9 mouse cellular contexts compared by ENCODE assay signal in genomic region chr15:27189699-27190098, GRCm38 (mm10).
DNase-seq lines count a peak whose midpoint lies in the region; ATAC-seq and TF ChIP-seq lines count a peak whose summit lies in the region.
"Had no signal": no experiment of that assay in that cellular context is flagged by ENCODE, and none has a peak within 500 bp of the region (broad histone marks: within the 10 kb centered on the region; RNA-seq: fewer than 3 reads in every experiment).

No protein-coding gene starts in this region.

- 29% methylated on average over 4 of the region's 4 CpGs for WGBS in lung, embryonic 14.5 days

- no peak overlapping the region for H3K27ac ChIP-seq in ES-E14 (ENCODE audit: insufficient read depth, low read depth, low read length, poor library complexity, severe bottlenecking)
- H3K27ac ChIP-seq in lung, embryonic 14.5 days (ENCODE audit: low read depth): no peak overlapping the region
- H3K27ac ChIP-seq: embryonic facial prominence, embryonic 13.5 days had no signal

- no peaks in the 10 kb centered on the region for H3K36me3 ChIP-seq in ES-E14 (ENCODE audit: control insufficient read depth, insufficient read depth, low read length, poor library complexity, severe bottlenecking)
- H3K36me3 ChIP-seq in lung, embryonic 14.5 days (ENCODE audit: insufficient read depth): no peaks in the 10 kb centered on the region
- H3K36me3 ChIP-seq: embryonic facial prominence, embryonic 13.5 days had no signal

- H3K4me2 ChIP-seq in lung, embryonic 14.5 days: no peak overlapping the region
- H3K4me2 ChIP-seq: embryonic facial prominence, embryonic 13.5 days had no signal

- H3K4me1 ChIP-seq in ES-E14 (ENCODE audit: control insufficient read depth in 2 of 2, insufficient read depth in 2 of 2, low read length in 2 of 2, poor library complexity in 1 of 2): no peaks in the 10 kb centered on the region
- no peaks in the 10 kb centered on the region for H3K4me1 ChIP-seq in lung, embryonic 14.5 days (ENCODE audit: insufficient read depth)
- H3K4me1 ChIP-seq: embryonic facial prominence, embryonic 13.5 days had no signal

- H3K9me3 ChIP-seq in ES-E14 (ENCODE audit: control insufficient read depth, insufficient read depth, low read depth, low read length): no peaks in the 10 kb centered on the region
- no peaks in the 10 kb centered on the region for H3K9me3 ChIP-seq in lung, embryonic 14.5 days (ENCODE audit: low read depth, low read length)
- H3K9me3 ChIP-seq: embryonic facial prominence, embryonic 13.5 days had no signal

- TF ChIP-seq CTCF in lung, embryonic 14.5 days (IDR thresholded peaks at IDR 0.05; ENCODE audit: low read depth): peak; percentile 89

- in situ Hi-C loops in ES-E14 (cut with MboI; ENCODE audit: low sequenced_read_pairs in 2 of 2, unreplicated experiment in 2 of 2): no loop called here

- no peaks in the 10 kb centered on the region for H3K27me3 ChIP-seq in lung, embryonic 14.5 days (ENCODE audit: insufficient read depth, low read length)
- H3K27me3 ChIP-seq: embryonic facial prominence, embryonic 13.5 days had no signal

- DNase-seq in 3T3-L1 (ENCODE audit: low read depth, low spot score) (peak; percentile 74), ES-E14 (ENCODE audit: low read depth, low spot score) (peak; percentile 38)
- peak; percentile 43 for DNase-seq in cerebellum, adult 9-10 months
- peak; percentile 33 to 45 for DNase-seq in frontal cortex, postnatal 25 days (ENCODE audit: low spot score in 2 of 2)
- DNase-seq in kidney, postnatal 14 days: peak; percentile 67
- DNase-seq in lung, embryonic 14.5 days: peak; percentile 90
- DNase-seq in right cerebral cortex, postnatal 25 days: peak; percentile 45
- DNase-seq in spleen, postnatal 14 days (ENCODE audit: low spot score in 2 of 2): no peak

- ATAC-seq in lung, embryonic 14.5 days (ENCODE audit: insufficient read depth): no peak

- no peak overlapping the region for H3K9ac ChIP-seq in ES-E14 (ENCODE audit: insufficient read depth, low read depth, low read length, poor library complexity, severe bottlenecking)
- no peak overlapping the region for H3K9ac ChIP-seq in lung, embryonic 14.5 days
- H3K9ac ChIP-seq: embryonic facial prominence, embryonic 13.5 days had no signal

- H3K4me3 ChIP-seq in ES-E14 (ENCODE audit: insufficient read depth in 1 of 2, low read depth in 1 of 2, low read length in 2 of 2, poor library complexity in 1 of 2, severe bottlenecking in 1 of 2): no peak overlapping the region
- H3K4me3 ChIP-seq in lung, embryonic 14.5 days (ENCODE audit: low read depth, low read length): no peak overlapping the region
- H3K4me3 ChIP-seq: embryonic facial prominence, embryonic 13.5 days had no signal

TF ChIP-seq in ES-E14, 5 proteins besides CTCF, POLR2A, EP300 and RAD21:
- TF ChIP-seq ZC3H11A (IDR thresholded peaks at IDR 0.05; ENCODE audit: borderline replicate concordance, low read depth, low read length): peak; percentile 64; the same call in 1 of the 2 replicates
- TF ChIP-seq ZNF384 (IDR thresholded peaks at IDR 0.05; ENCODE audit: low read depth, low read length): no peak

Comparison
In these comparisons a context has a peak if more than half of its experiments do, and no peak if none do; other contexts are left out.
1. DNase-seq: peak in 3T3-L1 (single experiment), ES-E14 (single experiment), cerebellum, adult 9-10 months (single experiment), frontal cortex, postnatal 25 days (2 of 2), kidney, postnatal 14 days (single experiment), lung, embryonic 14.5 days (single experiment) and right cerebral cortex, postnatal 25 days (single experiment); none in spleen, postnatal 14 days (0 of 2).